Mouse (Mus musculus): ENCODE measurements at regions not wholly inside any gene's neighbourhood (a gene's known extent, or its start where the extent isn't known, plus 50 kb on each side); places are given as distances from the start of the nearest gene placed in this dataset.

- DNase-seq: peak; percentile 20
Observed at GRCm38 (mm10) chr2:45227276-45227944, 110.2 kb upstream of the Zeb2 start.

GRCm38 (mm10) chr2:45226045-45226370, 108.8 kb upstream of the Zeb2 start:
- DNase-seq: no peak

GRCm38 (mm10) chr2:45225364-45226044, 108.3 kb upstream of the Zeb2 start:
- DNase-seq: peak; percentile 55

- no peak for DNase-seq
Observed at GRCm38 (mm10) chr2:45222213-45222612, 105.0 kb upstream of the Zeb2 start.

- DNase-seq: no peak
Observed at GRCm38 (mm10) chr2:45219851-45220250, 102.7 kb upstream of the Zeb2 start.

- DNase-seq: no peak
Observed at GRCm38 (mm10) chr2:45212833-45213232, 95.6 kb upstream of the Zeb2 start.

GRCm38 (mm10) chr2:45208526-45208925, 91.3 kb upstream of the Zeb2 start:
- DNase-seq: no peak

GRCm38 (mm10) chr2:45205756-45206155, 88.6 kb upstream of the Zeb2 start:
- DNase-seq: no peak

- DNase-seq: no peak
Observed at GRCm38 (mm10) chr2:45205211-45205610, 88.0 kb upstream of the Zeb2 start.

GRCm38 (mm10) chr2:45197955-45198631, 80.9 kb upstream of the Zeb2 start:
- DNase-seq: no peak

- no peak for DNase-seq
Observed at GRCm38 (mm10) chr2:45197342-45197741, 80.1 kb upstream of the Zeb2 start.

- no peak for DNase-seq
Observed at GRCm38 (mm10) chr2:45196511-45196910, 79.3 kb upstream of the Zeb2 start.

GRCm38 (mm10) chr2:45194335-45194734, 77.1 kb upstream of the Zeb2 start:
- no peak for DNase-seq

GRCm38 (mm10) chr2:45185621-45185999, 68.4 kb upstream of the Zeb2 start:
- no peak for DNase-seq

- peak; percentile 29 for DNase-seq
Observed at GRCm38 (mm10) chr2:45184704-45185620, 67.8 kb upstream of the Zeb2 start.

- DNase-seq: peak; percentile 26
Observed at GRCm38 (mm10) chr2:45184149-45184548, 67.0 kb upstream of the Zeb2 start.

- DNase-seq: no peak
Observed at GRCm38 (mm10) chr2:45182876-45183275, 65.7 kb upstream of the Zeb2 start.

- no peak for DNase-seq
Observed at GRCm38 (mm10) chr2:45181552-45181951, 64.4 kb upstream of the Zeb2 start.

GRCm38 (mm10) chr2:45178849-45179453, 61.8 kb upstream of the Zeb2 start:
- no peak for DNase-seq

- DNase-seq: no peak
Observed at GRCm38 (mm10) chr2:45172382-45172781, 55.2 kb upstream of the Zeb2 start.

GRCm38 (mm10) chr2:45171520-45172173, 54.5 kb upstream of the Zeb2 start:
- DNase-seq: no peak

- DNase-seq: no peak
Observed at GRCm38 (mm10) chr2:45170272-45170671, 53.1 kb upstream of the Zeb2 start.

Measured in retina, postnatal 1 day (tissue).